Mouse (Mus musculus) ovary, postnatal 14 days (tissue): Measurements from ENCODE around the gene Gpr1.
"Not testable (repeated sequence)": the region's sequence is repeated elsewhere in the genome, so short reads cannot be mapped to it uniquely, and the experiment has no call there.

Experiments used
- DNase-seq: peaks from one replicate; pipeline ENCODE4 v3.0.0; 2022; ENCODE audit warnings: low spot score

The Gpr1 gene

DNA sequence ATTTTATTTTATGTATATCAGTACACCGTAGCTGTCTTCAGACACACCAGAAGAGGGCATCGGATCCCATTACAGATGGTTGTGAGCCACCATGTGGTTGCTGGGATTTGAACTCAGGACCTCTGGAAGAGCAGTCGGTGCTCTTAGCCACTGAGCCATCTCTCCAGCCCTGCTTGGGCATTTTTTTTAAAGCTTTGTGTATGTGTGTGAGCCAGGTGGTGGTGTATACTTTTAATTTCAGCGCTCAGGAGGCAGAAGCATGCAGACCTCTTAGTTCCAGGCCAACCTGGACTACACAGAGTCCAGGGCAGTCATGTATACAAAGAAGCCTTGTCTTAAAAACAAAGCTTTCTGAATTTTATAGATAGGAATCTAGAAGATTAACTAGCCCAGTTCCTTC lies 33.8 kb downstream of the Gpr1 start:
- DNase-seq = not testable (repeated sequence)

DNA sequence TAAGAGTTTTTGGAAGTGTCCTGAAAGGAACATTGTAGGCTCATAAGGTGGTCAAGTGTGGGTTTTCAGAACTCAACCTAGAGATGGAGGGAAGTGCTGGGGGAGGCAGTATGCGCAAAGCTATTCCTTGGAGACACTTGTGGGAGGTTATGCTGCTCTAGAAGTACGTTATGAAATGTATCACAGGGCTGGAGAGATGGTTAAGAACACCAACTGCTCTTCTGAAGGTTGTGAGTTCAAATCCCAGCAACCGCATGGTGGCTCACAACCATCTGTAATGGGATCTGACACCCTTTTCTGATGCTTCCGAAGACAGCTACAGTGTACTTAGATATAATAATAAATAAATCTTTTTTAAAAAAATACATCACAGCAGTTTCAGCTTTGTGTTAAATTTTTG lies 34.2 kb downstream of the Gpr1 start:
- DNase-seq = no peak

DNA sequence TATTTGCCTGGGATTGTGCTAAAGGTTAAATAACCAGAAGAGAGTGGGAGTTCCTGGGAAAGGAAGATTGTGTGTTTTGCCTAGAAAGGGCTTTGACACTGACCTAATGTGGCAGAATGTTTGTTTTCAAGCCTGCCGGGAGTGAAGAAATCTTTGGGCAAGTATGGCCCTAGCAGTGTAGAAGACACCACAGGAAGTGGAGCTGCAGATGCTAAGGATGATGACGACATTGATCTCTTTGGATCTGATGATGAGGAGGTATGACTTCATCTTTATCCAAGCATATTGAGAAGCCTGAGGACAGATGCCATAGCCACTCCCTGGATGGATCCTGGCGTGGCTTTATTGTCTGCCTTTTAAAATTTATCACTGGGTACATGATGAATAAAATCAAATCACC lies 36.0 kb downstream of the Gpr1 start:
- no peak for DNase-seq

DNA sequence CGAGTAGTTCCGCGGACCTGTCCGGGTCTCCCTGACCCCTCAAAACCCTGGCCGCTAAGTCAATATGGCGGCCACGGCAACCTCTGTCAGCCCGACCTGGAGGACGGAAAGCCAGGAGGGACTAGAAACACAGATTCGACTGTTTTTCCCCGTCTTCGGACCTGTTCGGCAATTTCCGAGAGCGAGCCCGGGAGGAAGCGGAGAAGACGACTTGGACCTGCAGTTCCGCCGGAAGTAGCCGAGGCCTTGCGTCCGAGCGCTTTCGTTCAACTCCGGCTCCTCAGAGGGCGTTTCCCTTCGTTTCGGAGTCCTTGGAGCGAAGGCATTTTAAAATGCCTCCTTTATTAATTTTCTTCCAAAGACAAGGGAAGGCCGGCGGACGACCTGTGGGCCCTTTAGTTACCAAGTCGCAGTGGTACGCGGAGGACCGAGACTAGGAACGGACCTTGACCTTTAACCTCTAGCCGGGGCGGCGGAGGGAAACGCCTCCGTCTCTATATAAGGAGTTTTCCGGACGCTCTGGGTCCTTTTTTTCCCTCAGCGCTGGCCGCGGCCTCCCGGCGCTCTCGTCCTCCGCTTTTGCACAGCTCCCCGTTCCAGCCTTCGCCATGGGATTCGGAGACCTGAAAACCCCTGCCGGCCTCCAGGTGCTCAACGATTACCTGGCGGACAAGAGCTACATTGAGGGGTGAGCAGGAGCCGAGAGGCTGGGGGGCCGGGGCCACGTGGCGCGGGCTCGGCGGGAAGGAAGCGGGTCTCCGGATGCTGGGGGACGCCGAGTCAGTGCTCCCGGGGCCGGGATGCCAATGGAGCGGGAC lies 37.5 kb downstream of the Gpr1 start, which contains the start of the genes Eef1b2 and Ndufs1:
Eef1b2 (plus strand) TSS at position 222 of the 818 bp plus-strand sequence.
Ndufs1 (minus strand) TSS at position 230 of the 818 bp plus-strand sequence.
- peak; percentile 96 for DNase-seq

DNA sequence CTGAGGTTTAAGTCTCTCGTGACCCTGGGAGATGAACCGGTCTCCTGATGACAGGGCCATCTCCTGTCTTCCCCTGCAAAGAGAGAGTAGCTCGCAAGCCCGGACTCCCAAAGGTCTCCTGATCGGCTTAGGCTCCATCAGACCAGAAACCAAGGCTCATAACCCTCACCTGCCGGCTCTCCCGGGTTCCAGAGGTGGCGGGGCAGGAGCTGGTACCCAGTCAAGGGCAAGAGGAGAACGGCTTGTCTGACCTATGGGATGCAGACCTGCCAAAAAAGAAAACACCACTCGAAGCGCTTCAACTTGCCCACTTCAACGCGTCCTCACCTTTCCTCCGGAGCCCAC lies 38.1 kb downstream of the Gpr1 start:
- DNase-seq = no peak

DNA sequence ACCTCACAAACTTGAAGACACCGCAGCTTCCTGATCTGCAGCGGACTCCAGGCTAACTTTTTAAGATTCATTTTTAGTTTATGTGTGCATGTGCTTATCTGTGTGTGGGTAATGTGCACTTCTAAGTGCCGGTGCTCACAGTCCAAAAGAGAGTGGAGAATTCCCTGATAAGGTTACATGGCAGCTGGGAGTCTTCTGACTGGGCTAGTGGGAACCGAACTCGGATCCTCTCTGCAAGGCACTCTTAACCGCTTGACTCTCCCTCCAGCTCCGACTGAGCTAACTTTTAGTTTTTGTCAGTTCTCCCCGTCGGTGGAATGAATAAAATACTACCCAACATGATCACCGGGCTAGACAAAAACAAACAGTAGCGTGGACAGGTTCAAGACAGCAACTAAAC lies 38.5 kb downstream of the Gpr1 start:
- DNase-seq = no peak

GRCm38 (mm10) chr1:63168638-63169037 lies 45.7 kb downstream of the Gpr1 start:
- DNase-seq = no peak

GRCm38 (mm10) chr1:63140231-63140630 lies 74.1 kb downstream of the Gpr1 start:
- no peak for DNase-seq

DNA sequence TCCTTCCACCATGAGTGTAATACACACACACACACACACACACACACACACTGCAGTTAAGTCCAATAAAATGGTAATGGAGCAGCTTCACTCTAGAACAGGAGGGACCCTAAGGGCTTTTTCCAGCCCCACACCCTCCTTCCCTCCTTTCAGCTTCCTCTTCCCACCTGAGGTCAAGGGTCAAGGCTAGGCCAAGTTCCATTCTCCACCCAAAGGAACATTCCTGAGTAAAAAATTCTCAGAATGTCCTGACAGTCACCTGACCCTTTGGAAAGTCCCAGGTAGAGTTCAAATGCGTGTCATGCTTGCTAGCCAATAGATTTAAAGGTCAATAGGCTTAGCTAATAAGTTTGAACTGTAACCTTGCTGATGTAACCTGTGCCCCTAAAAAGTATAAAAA lies 75.8 kb downstream of the Gpr1 start:
- not testable (repeated sequence) for DNase-seq

DNA sequence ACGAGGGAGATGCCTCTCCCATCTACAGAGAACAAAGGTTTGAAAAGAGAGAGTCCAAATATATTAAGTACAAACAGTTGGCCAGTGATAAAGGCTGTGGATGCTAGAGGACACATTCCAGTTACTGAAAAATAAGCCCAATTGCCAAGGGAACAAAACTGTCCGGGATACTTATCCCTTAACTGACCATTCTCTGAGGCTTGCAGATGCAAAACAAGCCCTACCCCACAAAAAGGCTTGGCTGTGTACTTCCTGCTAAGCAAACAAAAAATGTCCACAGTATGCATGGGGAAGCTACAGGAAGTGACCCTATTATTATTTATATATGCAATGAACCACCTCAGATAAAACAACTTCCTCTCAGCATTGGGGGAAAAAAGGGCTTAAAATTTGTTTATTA lies 76.4 kb downstream of the Gpr1 start:
- no peak for DNase-seq

DNA sequence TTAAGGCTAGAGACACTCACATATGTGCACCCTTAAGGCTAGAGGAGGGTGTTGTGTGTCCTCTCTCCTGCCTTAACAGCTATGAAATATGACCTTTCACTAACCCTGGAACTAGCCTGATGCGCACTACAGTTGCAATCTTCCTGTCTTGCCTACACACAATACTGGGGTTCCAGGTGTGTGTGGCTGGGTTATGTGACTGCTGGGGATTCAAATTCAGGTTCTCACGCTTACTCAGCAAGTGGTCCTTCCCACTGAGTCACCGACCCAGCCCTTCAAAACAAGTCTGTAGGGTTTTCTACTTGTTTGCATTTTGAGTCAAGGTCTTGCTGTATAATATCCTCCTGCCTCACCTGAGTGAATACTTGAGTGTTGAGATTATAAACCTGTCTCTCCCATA lies 79.8 kb downstream of the Gpr1 start:
- DNase-seq = no peak
